Mouse (Mus musculus): ENCODE results near the gene Tnp1. TPM values are rescaled to one million over a fixed set of nuclear protein-coding genes. Genes with fewer than 3 reads are reported as not detected.

The Tnp1 gene
- not detected in 2 replicates for polyA plus RNA-seq (2015; fragmentation: Nextera tagmentation; extraction: Ambion mirVana)

- Histone ChIP-seq H3K4me1 (ENCODE audit: control insufficient read depth, low read depth, low read length) (no peaks in the 10 kb centered on the region), H3K9me3 (replicated peaks; ENCODE audit: control insufficient read depth, low read length) (no peaks in the 10 kb centered on the region), H3K36me3 (ENCODE audit: control insufficient read depth, insufficient read depth) (no peaks in the 10 kb centered on the region), H3K4me2 (ENCODE audit: low read depth, low read length) (no peak within 1 kb of the TSS), H3K4me3 (ENCODE audit: low read depth, low read length) (no peak within 1 kb of the TSS), H3K27ac (ENCODE audit: low read length) (no peak within 1 kb of the TSS), H3K9ac (ENCODE audit: low read depth, low read length) (no peak within 1 kb of the TSS), H3K27me3 (ENCODE audit: control insufficient read depth, insufficient read depth, low read depth, low read length) (no peaks in the 10 kb centered on the region)
- 72% methylated on average over 12 of the region's 12 CpGs for WGBS (ENCODE audit: insufficient replicate concordance)
- no peak for ATAC-seq (ENCODE audit: low read depth)
These were observed at the start of gene Tnp1 for GRCm38 (mm10) chr1:73015731-73016130. Gene Tnp1, minus strand, starts transcription at chr1:73015909.

- no peak overlapping the region for H3K9ac ChIP-seq (ENCODE audit: low read depth, low read length)
- WGBS (ENCODE audit: insufficient replicate concordance) = 43% methylated on average over 3 of the region's 3 CpGs
These were observed 48.6 kb upstream of the Tnp1 start for GRCm38 (mm10) chr1:73064336-73064735.

GRCm38 (mm10) chr1:73061491-73062233 lies 46.0 kb upstream of the Tnp1 start:
- no peaks in the 10 kb centered on the region; the same call in 1 of the 2 replicates for H3K27me3 ChIP-seq (ENCODE audit: control insufficient read depth, insufficient read depth, low read depth, low read length)
- no peaks in the 10 kb centered on the region for H3K36me3 ChIP-seq (ENCODE audit: control insufficient read depth, insufficient read depth)
- no peaks in the 10 kb centered on the region for H3K9me3 ChIP-seq (replicated peaks; ENCODE audit: control insufficient read depth, low read length)
- H3K9ac ChIP-seq (ENCODE audit: low read depth, low read length) = no peak overlapping the region
- ATAC-seq (ENCODE audit: low read depth) = no peak
- no peak overlapping the region for H3K4me3 ChIP-seq (ENCODE audit: low read depth, low read length)
- 57% methylated on average over 7 of the region's 7 CpGs for WGBS (ENCODE audit: insufficient replicate concordance)
- H3K4me2 ChIP-seq (ENCODE audit: low read depth, low read length) = no peak overlapping the region
- no peaks in the 10 kb centered on the region for H3K4me1 ChIP-seq (ENCODE audit: control insufficient read depth, low read depth, low read length)
- H3K27ac ChIP-seq (ENCODE audit: low read length) = no peak overlapping the region

More at GRCm38 (mm10) chr1:73064336-73064735, 48.6 kb upstream of the Tnp1 start:
- Histone ChIP-seq H3K9me3 (replicated peaks; ENCODE audit: control insufficient read depth, low read length) (no peaks in the 10 kb centered on the region), H3K27me3 (ENCODE audit: control insufficient read depth, insufficient read depth, low read depth, low read length) (no peaks in the 10 kb centered on the region; the same call in 1 of the 2 replicates), H3K4me1 (ENCODE audit: control insufficient read depth, low read depth, low read length) (no peaks in the 10 kb centered on the region), H3K4me2 (ENCODE audit: low read depth, low read length) (no peak overlapping the region), H3K36me3 (ENCODE audit: control insufficient read depth, insufficient read depth) (no peaks in the 10 kb centered on the region), H3K4me3 (ENCODE audit: low read depth, low read length) (no peak overlapping the region), H3K27ac (ENCODE audit: low read length) (no peak overlapping the region)
- no peak for ATAC-seq (ENCODE audit: low read depth)

GRCm38 (mm10) chr1:73060271-73060670 lies 44.6 kb upstream of the Tnp1 start:
- no peak for ATAC-seq (ENCODE audit: low read depth)
- WGBS (ENCODE audit: insufficient replicate concordance) = 42% methylated on average over 3 of the region's 3 CpGs
- no peak overlapping the region for H3K27ac ChIP-seq (ENCODE audit: low read length)
- H3K4me3 ChIP-seq (ENCODE audit: low read depth, low read length) = no peak overlapping the region
- H3K27me3 ChIP-seq (ENCODE audit: control insufficient read depth, insufficient read depth, low read depth, low read length) = no peaks in the 10 kb centered on the region; the same call in 1 of the 2 replicates
- no peaks in the 10 kb centered on the region for H3K9me3 ChIP-seq (replicated peaks; ENCODE audit: control insufficient read depth, low read length)
- no peaks in the 10 kb centered on the region for H3K4me1 ChIP-seq (ENCODE audit: control insufficient read depth, low read depth, low read length)
- no peaks in the 10 kb centered on the region for H3K36me3 ChIP-seq (ENCODE audit: control insufficient read depth, insufficient read depth)
- H3K9ac ChIP-seq (ENCODE audit: low read depth, low read length) = no peak overlapping the region
- no peak overlapping the region for H3K4me2 ChIP-seq (ENCODE audit: low read depth, low read length)

GRCm38 (mm10) chr1:73056266-73057001 lies 40.7 kb upstream of the Tnp1 start:
- H3K4me2 ChIP-seq (ENCODE audit: low read depth, low read length) = no peak overlapping the region
- H3K36me3 ChIP-seq (ENCODE audit: control insufficient read depth, insufficient read depth) = no peaks in the 10 kb centered on the region
- H3K9me3 ChIP-seq (replicated peaks; ENCODE audit: control insufficient read depth, low read length) = no peaks in the 10 kb centered on the region
- WGBS (ENCODE audit: insufficient replicate concordance) = 60% methylated on average over 3 of the region's 3 CpGs
- no peaks in the 10 kb centered on the region for H3K27me3 ChIP-seq (ENCODE audit: control insufficient read depth, insufficient read depth, low read depth, low read length)
- no peak overlapping the region for H3K9ac ChIP-seq (ENCODE audit: low read depth, low read length)
- ATAC-seq (ENCODE audit: low read depth) = no peak
- no peak overlapping the region for H3K27ac ChIP-seq (ENCODE audit: low read length)
- H3K4me1 ChIP-seq (ENCODE audit: control insufficient read depth, low read depth, low read length) = no peaks in the 10 kb centered on the region
- no peak overlapping the region for H3K4me3 ChIP-seq (ENCODE audit: low read depth, low read length)

- 51% methylated on average over 3 of the region's 3 CpGs for WGBS (ENCODE audit: insufficient replicate concordance)
- Histone ChIP-seq H3K36me3 (ENCODE audit: control insufficient read depth, insufficient read depth) (no peaks in the 10 kb centered on the region), H3K4me1 (ENCODE audit: control insufficient read depth, low read depth, low read length) (no peaks in the 10 kb centered on the region), H3K27me3 (ENCODE audit: control insufficient read depth, insufficient read depth, low read depth, low read length) (no peaks in the 10 kb centered on the region), H3K4me3 (ENCODE audit: low read depth, low read length) (no peak overlapping the region), H3K27ac (ENCODE audit: low read length) (no peak overlapping the region), H3K4me2 (ENCODE audit: low read depth, low read length) (no peak overlapping the region), H3K9ac (ENCODE audit: low read depth, low read length) (no peak overlapping the region), H3K9me3 (replicated peaks; ENCODE audit: control insufficient read depth, low read length) (no peaks in the 10 kb centered on the region)
- ATAC-seq (ENCODE audit: low read depth) = no peak
These were observed 40.1 kb upstream of the Tnp1 start for GRCm38 (mm10) chr1:73055820-73056219.

GRCm38 (mm10) chr1:73055206-73055605 lies 39.5 kb upstream of the Tnp1 start:
- no peak overlapping the region for H3K9ac ChIP-seq (ENCODE audit: low read depth, low read length)
- no peak overlapping the region for H3K27ac ChIP-seq (ENCODE audit: low read length)
- no peak overlapping the region for H3K4me3 ChIP-seq (ENCODE audit: low read depth, low read length)
- no peaks in the 10 kb centered on the region for H3K27me3 ChIP-seq (ENCODE audit: control insufficient read depth, insufficient read depth, low read depth, low read length)
- no peaks in the 10 kb centered on the region for H3K36me3 ChIP-seq (ENCODE audit: control insufficient read depth, insufficient read depth)
- no peak for ATAC-seq (ENCODE audit: low read depth)
- H3K9me3 ChIP-seq (replicated peaks; ENCODE audit: control insufficient read depth, low read length) = no peaks in the 10 kb centered on the region
- 57% methylated on average over 6 of the region's 6 CpGs for WGBS (ENCODE audit: insufficient replicate concordance)
- H3K4me1 ChIP-seq (ENCODE audit: control insufficient read depth, low read depth, low read length) = no peaks in the 10 kb centered on the region
- H3K4me2 ChIP-seq (ENCODE audit: low read depth, low read length) = no peak overlapping the region

GRCm38 (mm10) chr1:73053545-73054326 lies 38.0 kb upstream of the Tnp1 start:
- Histone ChIP-seq H3K9ac (ENCODE audit: low read depth, low read length) (no peak overlapping the region), H3K4me1 (ENCODE audit: control insufficient read depth, low read depth, low read length) (no peaks in the 10 kb centered on the region)

More at GRCm38 (mm10) chr1:73053545-73054326, 38.0 kb upstream of the Tnp1 start:
- WGBS (ENCODE audit: insufficient replicate concordance) = 53% methylated on average over 9 of the region's 9 CpGs
- Histone ChIP-seq H3K27ac (ENCODE audit: low read length) (no peak overlapping the region), H3K9me3 (replicated peaks; ENCODE audit: control insufficient read depth, low read length) (no peaks in the 10 kb centered on the region), H3K4me3 (ENCODE audit: low read depth, low read length) (no peak overlapping the region), H3K27me3 (ENCODE audit: control insufficient read depth, insufficient read depth, low read depth, low read length) (no peaks in the 10 kb centered on the region), H3K4me2 (ENCODE audit: low read depth, low read length) (no peak overlapping the region), H3K36me3 (ENCODE audit: control insufficient read depth, insufficient read depth) (no peaks in the 10 kb centered on the region)
- no peak for ATAC-seq (ENCODE audit: low read depth)

All from liver, embryonic 16.5 days (tissue).